Mouse (Mus musculus) R1 (cell line): ENCODE measurements around the gene Iqsec1.

ENCODE experiments used
- DNase-seq: peaks from one replicate; pipeline ENCODE4 v3.0.0-alpha.2; 2018; ENCODE audit warnings: low read depth, low spot score

Gene Iqsec1

GRCm38 (mm10) chr6:90706490-90706889, 282.0 kb downstream of the Iqsec1 start:
- DNase-seq: no peak

GRCm38 (mm10) chr6:90705738-90706137, 282.7 kb downstream of the Iqsec1 start:
- DNase-seq: no peak

DNA sequence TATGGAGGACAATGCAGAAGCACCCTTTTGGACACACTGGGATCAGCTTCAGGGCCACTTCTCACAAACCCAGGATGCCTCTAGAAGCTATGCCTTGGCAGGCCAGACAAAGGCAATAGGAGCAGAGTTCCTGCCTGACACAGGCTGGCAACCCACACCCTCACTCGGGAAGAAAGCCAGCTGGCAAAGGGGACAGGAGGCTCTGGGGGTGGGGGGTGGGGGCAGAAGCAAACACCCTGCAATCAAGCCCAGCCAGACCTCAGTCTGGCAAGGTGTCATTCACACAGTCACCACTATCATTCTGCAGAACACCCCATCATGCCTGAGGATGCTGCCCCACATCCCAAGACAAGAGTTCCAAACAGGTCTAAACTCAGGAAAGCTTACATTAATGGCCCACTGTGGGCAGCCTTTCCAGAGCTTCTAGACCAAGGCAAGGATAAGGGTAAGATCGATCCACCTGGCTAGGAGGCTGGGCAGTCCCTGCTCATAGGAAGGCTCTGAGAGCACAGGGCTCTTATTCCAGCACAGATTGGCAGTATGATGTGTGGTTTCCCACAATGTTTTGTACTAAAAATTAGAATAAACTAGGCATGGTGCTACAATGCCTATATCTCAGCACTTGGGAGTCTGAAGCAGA, 283.7 kb downstream of the Iqsec1 start:
- DNase-seq: no peak

- no peak for DNase-seq
Observed at GRCm38 (mm10) chr6:90703782-90704181, 284.7 kb downstream of the Iqsec1 start.

DNA sequence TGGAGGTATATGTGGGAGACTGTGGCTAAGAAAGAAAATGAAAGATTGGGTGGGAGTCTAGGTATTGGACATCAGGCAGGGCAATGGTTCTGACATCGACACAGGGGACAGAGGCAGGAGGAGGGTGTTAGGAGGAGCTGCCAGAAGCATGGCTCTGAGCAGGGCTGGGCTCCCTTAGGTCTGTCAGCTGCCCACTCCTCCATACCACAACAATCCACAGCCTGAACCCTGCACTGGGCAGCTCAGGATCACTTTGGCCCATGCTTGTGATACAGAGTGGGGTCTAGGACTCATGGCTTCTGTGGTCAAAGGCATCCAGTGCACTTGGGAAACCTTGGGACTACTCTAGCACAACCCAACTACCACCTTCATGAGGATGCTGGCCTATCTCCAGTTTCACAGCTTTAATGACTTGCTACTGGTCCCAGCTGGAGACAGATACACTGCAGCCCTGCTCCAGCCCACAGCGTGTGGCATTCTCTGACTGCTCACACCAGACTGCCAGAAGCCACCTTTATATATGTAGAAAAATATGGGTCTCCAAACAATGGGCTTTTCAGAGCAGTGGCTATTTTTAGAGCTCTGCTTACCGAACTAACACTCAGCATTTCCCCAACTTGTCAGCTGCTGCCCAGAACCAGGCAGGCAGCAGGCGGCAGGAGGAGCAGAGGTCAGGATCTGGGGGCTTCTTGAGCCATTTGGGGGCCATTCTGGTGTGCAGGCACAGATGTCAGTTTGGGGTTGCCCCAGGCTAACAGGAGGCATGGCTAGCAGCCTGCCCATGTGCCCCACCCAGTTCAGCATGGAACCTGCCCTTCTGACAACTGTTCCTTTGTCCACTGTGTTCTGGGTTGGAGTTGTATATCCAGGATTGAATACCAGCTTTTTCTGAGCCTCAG, 285.4 kb downstream of the Iqsec1 start:
- DNase-seq: no peak

- no peak for DNase-seq
Observed at GRCm38 (mm10) chr6:90702197-90702596, 286.3 kb downstream of the Iqsec1 start.

- no peak for DNase-seq
Observed at GRCm38 (mm10) chr6:90701391-90701790, 287.1 kb downstream of the Iqsec1 start.

DNA sequence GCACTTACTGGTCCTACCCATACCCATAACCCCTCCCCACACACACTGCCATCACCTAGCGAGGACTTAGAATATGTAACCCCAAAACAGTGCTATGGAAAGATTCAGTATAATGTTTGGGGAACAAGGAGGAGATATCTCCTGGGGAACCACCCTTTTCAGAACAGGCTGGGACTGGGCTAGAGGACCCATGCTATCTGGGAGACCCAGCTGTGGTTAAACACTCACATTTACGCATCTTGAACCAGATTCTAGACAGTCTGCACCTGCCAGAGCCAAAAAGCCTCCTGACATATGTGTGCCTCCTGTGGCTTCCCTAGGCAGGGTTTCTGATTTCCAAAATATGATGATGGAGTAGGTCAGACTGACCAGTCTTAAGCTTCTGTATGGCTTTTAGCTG, 287.7 kb downstream of the Iqsec1 start:
- no peak for DNase-seq

DNA sequence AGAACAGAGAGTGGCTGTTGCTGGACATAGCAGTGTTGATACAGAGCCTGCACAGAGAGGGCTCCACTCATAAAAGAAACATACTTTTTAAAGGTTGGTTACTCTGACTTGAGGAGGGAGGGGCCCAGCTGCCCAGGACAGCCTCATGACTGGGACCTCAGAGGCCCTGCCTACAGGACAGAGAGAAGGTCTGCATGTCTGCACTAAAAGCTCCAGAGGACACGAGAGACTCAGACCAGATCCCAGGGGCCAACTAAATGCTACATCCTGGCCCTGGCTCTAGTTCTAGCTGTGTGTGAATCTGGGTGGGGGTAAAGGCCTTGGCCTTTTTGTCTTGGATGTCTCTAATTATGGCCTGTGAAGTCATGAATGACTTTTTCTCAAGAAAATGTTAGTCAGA, 288.4 kb downstream of the Iqsec1 start:
- DNase-seq: no peak

- DNase-seq: no peak
Observed at GRCm38 (mm10) chr6:90698843-90699242, 289.6 kb downstream of the Iqsec1 start.

- no peak for DNase-seq
Observed at GRCm38 (mm10) chr6:90695754-90696153, 292.7 kb downstream of the Iqsec1 start.

DNA sequence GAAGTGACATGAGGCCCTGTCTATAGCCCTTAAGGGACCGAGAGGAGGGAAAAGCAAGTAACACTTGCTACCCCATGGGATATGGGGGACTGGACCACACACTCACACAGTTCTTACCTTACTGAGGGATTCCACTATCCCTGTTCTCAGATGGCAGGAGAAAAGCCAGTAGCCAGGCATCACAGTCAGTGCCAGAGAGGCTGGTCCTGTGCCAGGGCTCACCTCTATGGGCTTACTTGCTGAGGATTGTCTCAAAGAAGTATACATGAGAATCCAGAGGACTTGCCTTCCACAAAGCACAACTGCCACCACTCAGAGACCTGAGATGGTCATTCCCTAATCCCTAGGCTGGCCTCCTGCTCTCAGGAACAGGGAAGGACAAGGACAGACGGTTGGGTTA, 296.1 kb downstream of the Iqsec1 start:
- no peak for DNase-seq

DNA sequence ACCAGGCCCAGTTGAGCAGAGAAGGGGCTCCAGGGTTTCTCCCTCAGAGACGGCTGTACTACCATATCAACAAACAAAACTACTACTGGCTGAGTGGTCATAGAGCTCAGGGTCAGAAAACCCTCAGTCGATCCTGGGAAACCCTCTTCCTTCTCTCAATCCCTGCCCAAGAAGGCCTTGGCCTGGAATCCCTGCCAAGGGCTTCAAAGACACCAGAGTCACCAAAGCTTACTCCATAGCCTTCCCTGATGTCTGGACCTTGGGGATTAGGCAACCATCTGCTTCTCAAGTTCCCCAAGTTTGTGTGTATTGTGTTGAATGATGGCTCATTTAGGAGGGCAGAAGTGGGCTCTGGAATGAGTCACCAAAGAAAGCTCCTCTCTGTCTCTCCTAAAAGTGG, 296.6 kb downstream of the Iqsec1 start:
- no peak for DNase-seq

DNA sequence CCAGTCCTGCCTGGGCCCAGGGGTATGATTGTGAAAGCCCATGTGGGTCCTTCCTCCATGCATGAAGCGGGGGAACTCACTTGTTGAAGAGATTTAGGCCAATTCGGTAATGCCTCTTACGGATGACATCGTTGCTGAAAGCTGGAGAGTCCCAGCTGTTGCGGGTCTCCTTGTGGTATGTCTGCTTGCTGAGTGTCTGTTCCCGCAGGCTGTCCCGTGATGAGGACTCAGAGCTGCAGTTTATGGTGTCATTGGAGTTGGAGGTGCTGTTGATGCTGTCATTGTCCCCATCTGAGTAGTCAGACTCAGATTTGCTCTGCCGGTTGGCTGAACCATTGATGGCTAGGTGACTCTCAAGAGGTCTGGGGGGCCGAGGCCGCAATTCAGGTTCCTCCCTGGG, 299.0 kb downstream of the Iqsec1 start:
- no peak for DNase-seq

GRCm38 (mm10) chr6:90688742-90689141, 299.7 kb downstream of the Iqsec1 start:
- no peak for DNase-seq

GRCm38 (mm10) chr6:90688003-90688402, 300.5 kb downstream of the Iqsec1 start:
- no peak for DNase-seq

DNA sequence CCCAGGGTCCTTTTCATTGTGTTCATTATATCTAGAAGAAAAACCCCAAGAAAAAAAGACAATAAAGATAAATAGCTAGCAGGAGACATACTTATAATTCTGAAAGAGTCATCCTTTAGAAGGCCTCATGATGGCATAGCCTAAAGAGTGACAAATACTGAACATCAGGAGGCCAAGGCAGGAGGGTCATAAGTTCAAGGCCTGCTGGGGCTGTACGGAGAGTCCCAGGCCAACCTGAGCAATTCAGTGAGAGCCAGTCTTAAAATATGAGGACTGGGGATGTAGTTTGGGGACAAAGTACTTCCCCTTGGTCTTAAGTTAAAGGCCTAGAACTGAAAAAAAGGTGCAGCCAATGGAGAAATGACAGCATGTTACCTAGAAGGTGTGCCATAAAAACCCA, 301.7 kb downstream of the Iqsec1 start:
- DNase-seq: no peak

- DNase-seq: peak; percentile 68
Observed at GRCm38 (mm10) chr6:90683831-90684532, 304.5 kb downstream of the Iqsec1 start.

- DNase-seq: no peak
Observed at GRCm38 (mm10) chr6:90680401-90680800, 308.1 kb downstream of the Iqsec1 start.

- DNase-seq: no peak
Observed at GRCm38 (mm10) chr6:90678759-90679158, 309.7 kb downstream of the Iqsec1 start.

GRCm38 (mm10) chr6:90668693-90669092, 319.8 kb downstream of the Iqsec1 start:
- no peak for DNase-seq

DNA sequence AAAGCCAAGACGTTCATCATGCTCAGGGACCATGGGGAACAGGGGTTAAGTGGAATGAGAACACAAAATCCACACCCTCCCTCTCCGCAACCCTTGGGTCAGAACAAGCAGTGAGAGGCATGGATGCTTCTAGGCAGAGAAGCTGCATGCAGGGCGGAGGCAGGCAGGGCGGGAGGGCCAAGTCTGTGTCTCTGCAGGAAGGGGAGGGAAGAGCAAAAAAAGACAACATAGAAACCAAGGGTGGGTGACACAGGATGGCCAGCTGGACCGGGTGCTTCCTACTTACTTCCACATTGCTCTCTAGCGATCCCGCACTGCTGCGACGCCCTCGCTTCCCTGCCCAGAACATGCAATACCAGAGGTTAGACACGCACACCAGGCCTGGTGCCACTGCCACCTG, 324.7 kb downstream of the Iqsec1 start:
- no peak for DNase-seq
